Mouse (Mus musculus): ENCODE data around the gene Gm17469. TPM values are rescaled to one million over a fixed set of nuclear protein-coding genes. Genes with fewer than 3 reads are reported as not detected.
"Not testable (repeated sequence)": the region's sequence is repeated elsewhere in the genome, so short reads cannot be mapped to it uniquely, and the experiment has no call there.

Gene Gm17469
- polyA plus RNA-seq (2015; fragmentation: Nextera tagmentation; extraction: Ambion mirVana): not detected in 2 replicates

- not testable (repeated sequence) for H3K27ac ChIP-seq (ENCODE audit: low read length); H3K9me3 ChIP-seq (ENCODE audit: control insufficient read depth, low read length); H3K27me3 ChIP-seq (replicated peaks; ENCODE audit: control insufficient read depth, insufficient read depth, low read length); H3K36me3 ChIP-seq (ENCODE audit: control insufficient read depth, insufficient read depth); H3K4me3 ChIP-seq (replicated peaks; ENCODE audit: low read length); H3K4me1 ChIP-seq (replicated peaks; ENCODE audit: control insufficient read depth, insufficient read depth, low read length); ATAC-seq; H3K9ac ChIP-seq (replicated peaks; ENCODE audit: low read depth, low read length); H3K4me2 ChIP-seq (ENCODE audit: low read length)
- no CpG with 5 or more reads among the region's 4 CpGs for WGBS
Measured at GRCm38 (mm10) chrX:124629593-124629992, at the start of gene Gm17469. Gene Gm17469 (plus strand): TSS chrX:124629893.

Other genes with a start within 250 kb of the Gm17469 start
- gene Gm17584, start 129.3 kb upstream of the Gm17469 start, polyA plus RNA-seq (2015; fragmentation: Nextera tagmentation; extraction: Ambion mirVana): not detected in 2 replicates

Measured in forebrain, embryonic 16.5 days (tissue).